Mouse (Mus musculus) hematopoietic stem cell, adult 5-6 weeks (primary cell): ENCODE measurements around the gene Slc10a6. TPM values are rescaled to one million over a fixed set of nuclear protein-coding genes. Genes with fewer than 3 reads are reported as not detected.

Experiments used
- ATAC-seq, 2 experiments: fragments of 125-278 bp in 1 of 2; replicated peaks in 1 of 2; 2 replicates each; pipeline ENCODE4 v1.8.0; 2016 to 2017; ENCODE audit warnings: inconsistent platforms in 2 of 2, mild to moderate bottlenecking in 2 of 2, moderate number of reproducible peaks in 2 of 2, low read depth in 1 of 2, moderate TSS enrichment in 1 of 2; ENCODE audit not compliant: low FRiP score in 2 of 2, poor library complexity in 2 of 2, severe bottlenecking in 2 of 2, insufficient read depth in 1 of 2, low TSS enrichment in 1 of 2
- total RNA-seq: library from RNA; stranded (forward); fragments of 172-1452, 232-1000 nt; gene quantifications from 2 replicates; pipeline ENCODE4 v1.2.3, GENCODE M21; 2017

Gene Slc10a6
- total RNA-seq = not detected in 2 replicates

- ATAC-seq = no peak
Measured at GRCm38 (mm10) chr5:103629111-103629764, at the start of gene Slc10a6. Slc10a6 (minus strand) TSS chr5:103629403.

DNA sequence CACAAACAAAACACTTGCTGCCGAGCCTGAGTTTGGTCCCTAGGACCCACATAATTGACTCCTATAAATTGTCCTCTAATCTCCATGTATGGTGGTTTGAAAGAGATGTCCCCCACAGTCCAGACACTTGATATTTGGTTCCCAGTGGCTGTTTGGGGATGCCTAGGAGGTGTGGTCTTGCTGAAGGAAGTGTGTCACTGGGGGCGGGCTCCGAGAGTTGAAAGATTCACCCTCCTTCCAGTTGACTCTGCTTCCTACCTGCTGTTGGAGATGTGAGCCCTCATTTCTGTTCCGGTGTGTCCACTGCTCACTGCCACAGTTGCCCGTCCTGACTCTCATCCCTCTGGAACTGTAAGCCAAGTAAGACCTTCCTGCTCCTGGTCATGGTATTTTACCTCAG lies 49.8 kb upstream of the Slc10a6 start:
- ATAC-seq = no peak

DNA sequence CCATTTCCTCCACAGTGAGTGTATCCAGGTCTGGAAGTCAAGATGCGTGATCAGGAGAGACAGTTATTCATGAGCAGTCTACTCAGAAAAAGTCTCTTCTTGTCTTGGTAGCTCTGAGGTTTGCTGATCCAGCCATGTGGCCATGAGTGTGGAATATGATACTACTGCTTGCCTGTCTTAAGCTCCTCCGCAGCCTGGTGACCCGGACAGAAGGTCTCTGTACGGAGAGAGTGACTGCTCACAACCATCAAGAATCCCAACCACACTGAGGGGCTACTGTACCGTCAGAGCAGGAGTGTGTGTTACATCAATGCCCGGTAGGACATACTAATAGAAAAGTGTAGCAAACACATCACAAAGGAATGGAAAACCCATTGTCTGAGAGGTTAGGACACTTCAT lies 48.7 kb upstream of the Slc10a6 start:
- no peak for ATAC-seq

DNA sequence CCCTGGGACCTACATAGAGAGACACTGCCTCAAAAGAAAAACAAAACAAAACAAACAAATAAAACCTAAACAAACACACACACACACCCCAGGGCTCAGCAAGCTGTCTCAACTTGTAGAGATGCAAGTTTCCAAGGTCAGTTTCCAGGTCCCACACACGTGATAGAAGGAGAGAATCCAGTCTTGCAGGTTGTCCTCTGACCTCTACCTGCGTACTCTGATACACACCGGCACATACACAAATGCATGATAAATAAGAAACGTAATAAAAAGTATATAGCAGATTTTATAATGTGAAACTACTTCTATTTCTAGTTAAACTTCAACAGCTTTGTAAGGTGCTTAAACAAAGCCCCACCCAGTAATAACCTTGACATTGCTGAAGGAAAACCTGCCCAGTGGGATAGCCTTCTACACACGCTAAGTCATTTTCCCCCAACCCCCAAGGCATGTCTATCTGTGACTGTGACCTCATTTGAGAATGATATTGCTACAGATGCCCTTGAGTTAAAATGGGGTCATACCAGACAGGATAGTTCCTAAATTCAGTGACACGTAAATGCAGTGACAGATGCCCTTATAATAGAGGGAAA lies 47.2 kb upstream of the Slc10a6 start:
- no peak for ATAC-seq

DNA sequence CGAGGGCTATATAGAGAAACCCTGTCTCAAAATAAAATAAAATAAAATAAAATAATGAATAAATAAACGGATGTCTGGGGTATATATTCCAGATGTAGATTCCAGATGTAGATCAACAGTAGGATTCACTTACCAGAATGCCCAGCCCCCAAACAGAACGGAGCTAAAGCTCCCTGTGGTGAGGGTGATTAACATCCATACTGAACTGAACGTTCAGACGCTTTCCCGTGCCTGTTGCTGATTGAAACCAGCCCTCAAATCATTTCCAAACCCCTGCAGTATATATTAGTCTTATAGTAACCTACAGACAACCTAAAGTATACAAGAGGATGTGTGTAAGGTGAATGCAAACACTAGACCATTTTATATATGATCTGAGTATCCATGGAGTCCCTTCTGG lies 45.3 kb upstream of the Slc10a6 start:
- ATAC-seq = no peak

- ATAC-seq = no peak
Measured at GRCm38 (mm10) chr5:103673611-103674010, 44.4 kb upstream of the Slc10a6 start.

DNA sequence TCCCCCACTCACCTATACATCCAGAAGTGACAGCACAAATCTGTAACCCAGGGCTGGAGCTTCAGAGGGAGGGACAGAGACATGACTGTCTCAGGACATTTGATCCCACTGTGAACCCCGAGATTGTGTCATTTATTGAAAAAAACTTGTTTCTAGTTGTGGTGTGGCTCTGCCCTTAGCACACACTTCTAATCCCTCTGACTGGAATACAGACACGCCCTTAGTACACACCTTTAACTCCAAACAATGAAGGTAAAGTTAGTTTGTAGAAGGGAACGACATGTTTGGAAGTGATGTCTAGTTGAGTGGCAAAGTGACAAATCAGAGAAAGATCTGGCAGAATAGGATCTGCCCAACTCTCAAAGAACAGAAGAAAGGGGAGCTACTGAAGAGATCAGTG lies 42.7 kb upstream of the Slc10a6 start:
- no peak for ATAC-seq

DNA sequence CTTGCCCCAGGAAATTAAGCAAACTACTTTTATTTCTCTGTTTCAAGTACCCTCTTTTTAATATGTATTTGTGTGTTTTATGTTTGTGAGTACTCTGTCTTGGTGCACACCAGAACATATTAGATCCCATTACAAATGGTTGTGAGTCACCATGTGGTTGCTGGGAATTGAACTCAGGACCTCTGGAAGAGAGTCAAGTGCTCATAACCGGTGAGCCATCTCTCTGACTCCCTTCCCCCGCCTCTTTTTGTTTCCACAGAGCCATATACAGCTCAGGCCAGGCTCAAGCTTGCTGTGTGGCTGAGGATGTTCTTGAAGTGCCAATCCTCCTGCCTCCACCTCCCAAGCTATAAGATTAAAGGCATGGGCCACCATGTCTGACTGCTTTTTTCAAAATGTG lies 36.7 kb upstream of the Slc10a6 start:
- no peak for ATAC-seq

DNA sequence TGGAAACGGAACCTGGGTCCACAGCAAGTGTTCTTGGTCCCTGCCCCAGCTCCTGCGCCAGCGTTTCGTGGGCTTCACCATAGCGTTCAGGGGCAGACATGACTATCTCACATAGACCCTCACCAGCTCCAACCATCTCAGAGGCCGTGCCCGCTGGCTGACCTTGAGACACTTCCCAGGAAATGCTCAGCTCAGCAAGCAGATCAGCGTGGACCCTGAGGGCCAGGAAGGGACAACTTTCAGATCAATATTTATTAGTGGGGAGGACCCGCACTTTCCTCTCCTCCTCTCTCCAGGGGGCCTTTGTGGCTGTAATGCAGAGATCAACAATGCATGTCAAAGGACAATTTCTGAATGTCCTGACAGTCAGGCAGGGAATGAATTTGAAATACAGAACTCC lies 35.7 kb upstream of the Slc10a6 start:
- ATAC-seq = no peak

DNA sequence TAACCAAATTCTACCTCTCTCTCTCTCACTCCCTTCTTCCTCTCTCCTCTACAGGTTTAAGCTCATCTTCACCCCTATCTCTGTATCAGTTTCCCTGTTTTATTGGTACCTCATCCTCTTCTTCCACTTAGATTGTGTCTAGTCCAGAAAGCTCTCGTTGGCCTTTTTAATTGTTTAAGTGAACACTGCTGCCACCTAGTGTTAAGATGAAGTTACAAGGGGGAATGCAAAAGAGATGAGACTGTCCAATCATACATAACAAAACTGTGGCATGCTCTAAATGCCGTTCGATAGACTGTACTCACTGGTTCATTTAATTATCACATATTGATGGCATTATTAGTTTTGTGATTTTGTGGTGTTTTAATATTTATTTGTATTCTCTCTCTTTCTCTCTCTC lies 30.4 kb upstream of the Slc10a6 start:
- ATAC-seq = 0 out of 4 replicates have a peak, but pooled peaks of 1 of the 2 experiments have one; percentile 55

- ATAC-seq = no peak
Measured at GRCm38 (mm10) chr5:103658921-103659320, 29.7 kb upstream of the Slc10a6 start.

GRCm38 (mm10) chr5:103655346-103656118 lies 26.3 kb upstream of the Slc10a6 start, which contains the start of gene 1700016H13Rik:
1700016H13Rik (minus strand) TSS chr5:103656010.
- peak; percentile 80 to 90 for ATAC-seq

DNA sequence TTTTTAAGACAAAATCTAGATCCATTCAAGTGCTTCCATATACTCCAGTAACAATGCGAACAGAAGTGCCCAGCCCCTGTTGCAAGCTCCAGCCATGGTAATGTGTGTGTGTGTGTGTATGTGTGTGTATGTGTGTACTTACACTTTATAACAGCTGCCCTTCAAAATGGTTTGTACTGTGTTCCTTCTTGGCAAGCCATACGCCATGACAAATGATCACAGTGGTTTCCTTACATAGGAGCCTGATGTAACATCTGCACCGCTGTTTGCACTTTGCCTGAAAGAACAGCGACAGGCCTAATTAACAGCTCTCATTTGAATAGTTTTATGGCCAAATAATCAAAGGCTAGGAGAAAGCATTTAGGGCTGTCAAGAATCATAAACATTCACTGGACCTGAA lies 25.6 kb upstream of the Slc10a6 start:
- no peak for ATAC-seq

GRCm38 (mm10) chr5:103654225-103654624 lies 25.0 kb upstream of the Slc10a6 start:
- ATAC-seq = peak; percentile 30 to 47; a peak in 2 of 4 replicates

- ATAC-seq = no peak
Measured at GRCm38 (mm10) chr5:103647320-103647719, 18.1 kb upstream of the Slc10a6 start.

GRCm38 (mm10) chr5:103644167-103644566 lies 15.0 kb upstream of the Slc10a6 start:
- ATAC-seq = peak; percentile 42 to 64

GRCm38 (mm10) chr5:103637162-103637561 lies 8.0 kb upstream of the Slc10a6 start:
- ATAC-seq = no peak

- ATAC-seq = no peak
Measured at GRCm38 (mm10) chr5:103629854-103630580, 814 bp upstream of the Slc10a6 start.
